Mouse (Mus musculus) embryonic facial prominence, embryonic 10.5 days (tissue): ENCODE data around the gene Ufc1. TPM values are rescaled to one million over a fixed set of nuclear protein-coding genes. Genes with fewer than 3 reads are reported as not detected.
"Not testable (repeated sequence)": the region's sequence is repeated elsewhere in the genome, so short reads cannot be mapped to it uniquely, and the experiment has no call there.

Experiments used
- DNase-seq: peaks from one replicate; pipeline ENCODE4 v3.0.0-alpha.2; 2017; ENCODE audit warnings: low spot score
- H3K27ac ChIP-seq: fragments of 300-500 bp; sonication (generic); replicated peaks from 2 replicates; pipeline ENCODE4 v1.5.1; 2016; ENCODE audit warnings: mild to moderate bottlenecking
- H3K27me3 ChIP-seq: fragments of 300-500 bp; sonication (generic); replicated peaks from 2 replicates; pipeline ENCODE4 v1.6.1; 2016; ENCODE audit warnings: low read depth, mild to moderate bottlenecking; ENCODE audit not compliant: poor library complexity, severe bottlenecking
- H3K36me3 ChIP-seq: fragments of 300-500 bp; sonication (generic); replicated peaks from 2 replicates; pipeline ENCODE4 v1.6.1; 2016; ENCODE audit warnings: mild to moderate bottlenecking, moderate library complexity
- H3K4me1 ChIP-seq: fragments of 300-500 bp; sonication (generic); 2 replicates; pipeline ENCODE4 v1.6.1; 2016
- H3K4me3 ChIP-seq: fragments of 300-500 bp; sonication (generic); 2 replicates; pipeline ENCODE4 v1.5.1; 2016; ENCODE audit warnings: mild to moderate bottlenecking, moderate library complexity
- H3K9me3 ChIP-seq: fragments of 300-500 bp; sonication (generic); 2 replicates; pipeline ENCODE4 v1.6.1; 2016; ENCODE audit warnings: mild to moderate bottlenecking
- WGBS: fragments of 180-500 bp; shearing (Covaris S2); methylation state at CpG from one replicate; pipeline ENCODE4 v1.1.7; 2016; 5-methylcytosine and 5-hydroxymethylcytosine counted together
- polyA plus RNA-seq: library from polyadenylated mRNA; unstranded; fragments of >200 nt; fragmentation: Nextera tagmentation; extraction: Ambion mirVana; gene quantifications from 2 replicates; pipeline ENCODE4 v1.2.1, GENCODE M21; 2016

The Ufc1 gene
- polyA plus RNA-seq, 1 experiment from 2014 or later: 105 TPM

DNA sequence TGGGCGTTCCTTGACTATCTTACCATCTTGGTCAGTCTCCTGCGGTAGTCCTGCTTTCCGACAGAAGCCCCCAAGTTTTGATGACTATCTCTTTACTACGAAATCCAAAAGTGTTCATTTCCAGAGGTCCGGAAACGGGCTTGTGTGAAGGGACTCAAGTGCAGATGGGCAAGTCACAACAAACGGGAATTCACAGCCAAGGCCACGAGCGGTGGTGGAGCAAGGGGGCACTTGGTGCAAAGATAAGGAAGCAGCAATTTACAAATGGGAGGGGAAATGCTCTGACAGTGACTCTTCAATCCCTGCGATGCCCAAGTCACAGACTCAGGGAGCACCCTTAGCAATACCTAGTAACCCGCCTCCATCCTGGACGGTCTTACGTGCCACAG lies 47.4 kb downstream of the Ufc1 start:
- H3K4me1 ChIP-seq: peaks cover 64% of the 10 kb centered on the region
- DNase-seq: no peak

DNA sequence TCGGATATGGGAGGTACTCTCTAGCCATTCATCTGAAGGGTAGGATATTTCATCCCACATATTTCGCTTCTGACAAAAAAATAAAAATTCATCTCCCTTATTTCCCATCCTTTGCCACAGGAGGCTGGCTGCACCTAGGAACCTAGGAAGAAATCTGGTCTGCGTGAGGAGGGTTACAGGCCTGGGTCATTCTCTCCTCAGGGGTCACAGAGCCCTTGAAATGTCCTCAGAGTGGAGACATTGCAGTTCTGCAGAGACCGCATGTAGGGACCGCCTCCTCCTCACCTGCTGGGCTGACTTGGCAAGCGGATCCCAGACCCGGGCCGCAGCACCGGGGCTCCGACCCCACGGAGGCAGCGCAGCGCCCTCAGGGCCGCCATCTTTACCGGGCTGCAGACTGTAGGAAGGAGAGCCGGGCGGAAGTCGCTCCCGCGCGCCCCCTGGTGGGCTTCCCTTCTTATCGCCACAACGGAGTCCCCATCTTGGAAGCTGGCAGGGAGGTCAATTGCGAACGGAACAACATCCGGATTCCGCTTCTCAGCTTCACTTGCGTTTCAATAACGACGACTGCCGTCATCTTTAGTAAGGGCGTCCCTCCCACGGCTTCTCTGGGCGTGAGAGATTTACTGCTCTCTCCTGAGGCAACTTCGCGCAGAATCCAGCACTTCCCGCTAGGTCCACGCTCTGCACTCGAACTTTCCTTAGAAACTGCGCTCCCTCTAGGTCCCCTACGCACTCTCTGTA lies 47.9 kb downstream of the Ufc1 start:
- under 1% methylated on average over 41 of the region's 41 CpGs for WGBS
- Histone ChIP-seq H3K4me3 (peak overlapping the region; percentile 84), H3K27ac (peak overlapping the region; percentile 92), H3K27me3 (no peaks in the 10 kb centered on the region), H3K36me3 (peaks cover 36% of the 10 kb centered on the region), H3K9me3 (no peaks in the 10 kb centered on the region), H3K4me1 (peaks cover 58% of the 10 kb centered on the region)
- DNase-seq: peak; percentile 99

More for the DNA sequence above, 47.4 kb downstream of the Ufc1 start:
- peaks cover 31% of the 10 kb centered on the region for H3K36me3 ChIP-seq
- H3K9me3 ChIP-seq: no peaks in the 10 kb centered on the region
- WGBS: 12% methylated on average over 13 of the region's 13 CpGs
- peak overlapping the region; percentile 84 for H3K4me3 ChIP-seq
- peak overlapping the region; percentile 92 for H3K27ac ChIP-seq
- H3K27me3 ChIP-seq: no peaks in the 10 kb centered on the region

DNA sequence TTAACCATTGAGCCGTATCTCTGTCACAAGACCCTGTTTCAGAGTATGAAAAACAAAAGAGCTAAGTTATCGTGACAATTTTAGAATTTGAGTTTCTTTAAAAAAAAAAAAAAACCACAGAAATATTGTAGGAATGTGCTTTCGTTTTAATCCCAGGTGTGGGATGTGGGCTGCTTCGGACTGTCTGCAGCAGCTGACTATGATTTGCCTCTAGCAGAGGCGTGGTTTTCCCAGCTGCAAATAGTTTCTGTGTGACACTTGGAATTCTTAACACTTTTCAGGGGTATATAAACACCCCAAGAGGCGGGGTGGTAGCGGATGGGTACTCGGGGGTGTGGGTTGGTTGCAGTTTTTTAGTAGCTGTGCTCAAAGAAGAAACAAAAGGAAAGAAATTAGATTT lies 49.5 kb downstream of the Ufc1 start:
- H3K9me3 ChIP-seq: no peaks in the 10 kb centered on the region
- H3K4me1 ChIP-seq: peaks cover 43% of the 10 kb centered on the region
- WGBS: 89% methylated on average over 8 of the region's 8 CpGs
- H3K27ac ChIP-seq: no peak overlapping the region
- no peaks in the 10 kb centered on the region for H3K27me3 ChIP-seq
- H3K36me3 ChIP-seq: peaks cover 52% of the 10 kb centered on the region
- no peak for DNase-seq
- H3K4me3 ChIP-seq: no peak overlapping the region

DNA sequence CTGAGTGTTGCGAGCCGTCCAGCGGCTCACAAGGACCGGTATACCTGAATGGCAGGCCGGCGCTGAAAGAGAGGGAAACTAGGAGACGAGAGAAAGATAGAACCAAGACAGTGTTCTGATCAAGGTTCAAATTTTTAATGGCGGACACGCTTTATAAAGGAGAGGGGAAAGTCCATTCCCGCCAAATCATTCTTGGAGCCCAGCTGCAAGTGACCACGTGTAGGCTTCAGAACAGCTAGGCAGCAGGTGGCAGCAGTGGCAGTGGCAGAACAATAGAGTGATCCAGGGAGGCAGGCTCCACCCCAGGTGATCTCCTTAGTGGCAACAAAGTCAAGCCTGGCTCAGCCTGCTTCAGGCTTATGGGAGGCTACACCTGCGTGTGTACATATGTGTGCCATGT lies 52.9 kb downstream of the Ufc1 start:
- DNase-seq, H3K4me3 ChIP-seq, H3K27ac ChIP-seq, H3K9me3 ChIP-seq, H3K27me3 ChIP-seq: not testable (repeated sequence)
- H3K4me1 ChIP-seq: peaks cover 14% of the 10 kb centered on the region
- WGBS: 86% methylated on average over 12 of the region's 12 CpGs
- H3K36me3 ChIP-seq: peaks cover 86% of the 10 kb centered on the region

DNA sequence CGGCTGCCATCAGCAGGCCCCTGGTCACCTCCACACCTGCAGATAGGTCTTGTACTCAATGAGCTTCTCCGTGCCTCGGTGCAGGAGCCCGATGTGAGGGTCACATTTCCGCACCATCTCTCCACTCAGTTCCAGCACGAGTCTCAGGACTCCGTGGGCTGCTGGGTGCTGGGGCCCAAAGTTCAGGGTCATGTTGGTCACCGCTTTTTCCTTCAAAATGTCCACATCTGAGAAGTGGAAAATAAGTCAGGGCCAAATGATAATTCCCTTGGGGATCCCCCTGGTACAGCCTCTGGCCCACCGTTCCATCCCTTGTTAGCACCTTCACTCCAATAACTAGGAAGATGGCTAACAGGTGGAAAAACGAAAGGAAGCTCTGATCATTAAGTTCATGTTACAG lies 53.9 kb downstream of the Ufc1 start:
- Histone ChIP-seq H3K27me3 (no peaks in the 10 kb centered on the region), H3K27ac (no peak overlapping the region), H3K36me3 (peaks cover 96% of the 10 kb centered on the region), H3K4me3 (no peak overlapping the region), H3K9me3 (no peaks in the 10 kb centered on the region), H3K4me1 (peaks cover 9% of the 10 kb centered on the region)
- no peak for DNase-seq
- 89% methylated on average over 10 of the region's 10 CpGs for WGBS

DNA sequence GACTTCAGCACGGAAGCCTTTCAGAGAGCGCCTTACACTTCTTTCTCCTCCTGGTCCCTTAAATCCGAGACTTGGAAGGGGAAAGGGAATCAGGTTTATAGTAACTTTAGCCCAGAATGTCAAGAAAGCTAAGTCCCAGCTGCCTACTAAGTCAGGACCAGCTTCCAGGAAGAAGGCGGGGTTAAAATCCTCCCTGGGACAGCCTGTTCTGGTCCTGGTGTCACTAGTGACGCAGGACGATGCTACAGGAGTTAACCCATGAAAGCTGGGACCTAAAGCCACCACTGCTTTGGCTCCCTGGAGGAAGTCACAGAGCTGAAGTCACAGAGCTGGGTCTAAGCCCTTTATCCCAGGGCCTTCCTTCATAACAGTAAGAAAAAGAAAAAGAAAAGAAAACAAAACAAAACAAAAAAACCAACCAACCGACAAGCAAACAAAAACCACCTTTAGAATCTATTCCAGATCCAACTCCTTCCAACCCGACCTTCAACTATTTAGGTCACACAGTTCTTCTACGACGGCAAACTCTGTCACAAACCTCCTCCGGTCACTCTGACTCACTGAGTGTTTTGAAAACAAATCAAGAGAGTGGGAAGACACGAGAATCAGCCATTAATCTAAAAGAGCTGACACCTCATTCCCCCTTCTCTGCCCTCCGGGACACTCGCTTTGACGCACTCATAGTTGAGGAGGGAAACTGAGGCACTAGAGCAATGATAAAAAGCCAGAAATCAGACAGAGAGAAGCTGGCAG lies 54.7 kb downstream of the Ufc1 start:
- peaks cover 97% of the 10 kb centered on the region for H3K36me3 ChIP-seq
- H3K27ac ChIP-seq: no peak overlapping the region
- H3K4me1 ChIP-seq: 0 out of 2 replicates have a peak, but pooled peaks cover 2% of the 10 kb centered on the region
- H3K4me3 ChIP-seq: no peak overlapping the region
- WGBS: 79% methylated on average over 15 of the region's 15 CpGs
- H3K27me3 ChIP-seq: no peaks in the 10 kb centered on the region
- DNase-seq: no peak
- no peaks in the 10 kb centered on the region for H3K9me3 ChIP-seq

Other genes with a start within 250 kb of the Ufc1 start
- gene Fcgr3, start 230.1 kb downstream of the Ufc1 start, polyA plus RNA-seq: 3.8 and 5.5 TPM in 2 replicates
- gene Cfap126, start 181.1 kb downstream of the Ufc1 start, polyA plus RNA-seq: 1.1 and 2.0 TPM in 2 replicates
- gene Sdhc, start 144.4 kb downstream of the Ufc1 start, polyA plus RNA-seq: 260 and 264 TPM in 2 replicates
- gene Mpz, start 144.3 kb downstream of the Ufc1 start, polyA plus RNA-seq: 0.48 and 0.91 TPM in 2 replicates
- 5.2 and 6.7 TPM in 2 replicates for gene Pcp4l1, start 98.8 kb downstream of the Ufc1 start, polyA plus RNA-seq
- gene Nr1i3, start 81.1 kb downstream of the Ufc1 start, polyA plus RNA-seq: 0.21 TPM in 2 replicates
- 32.4 and 33.3 TPM in 2 replicates for gene Tomm40l, start 72.5 kb downstream of the Ufc1 start, polyA plus RNA-seq
- 2.7 and 3.1 TPM in 2 replicates for gene Apoa2, start 70.0 kb downstream of the Ufc1 start, polyA plus RNA-seq
- gene Fcer1g, start 60.7 kb downstream of the Ufc1 start, polyA plus RNA-seq: 12.4 and 16.5 TPM in 2 replicates
- gene Adamts4, start 44.6 kb downstream of the Ufc1 start, polyA plus RNA-seq: 11.8 and 12.7 TPM in 2 replicates
- gene Ndufs2, start 43.6 kb downstream of the Ufc1 start, polyA plus RNA-seq: 269 and 279 TPM in 2 replicates
- 68.7 and 70.8 TPM in 2 replicates for gene B4galt3, start 24.7 kb downstream of the Ufc1 start, polyA plus RNA-seq
- gene Ppox, start 13.8 kb downstream of the Ufc1 start, polyA plus RNA-seq: 52.0 and 57.5 TPM in 2 replicates
- 106 and 107 TPM in 2 replicates for gene Usp21, start 7.0 kb downstream of the Ufc1 start, polyA plus RNA-seq
- 50.3 and 50.4 TPM in 2 replicates for gene Dedd, start 34.1 kb upstream of the Ufc1 start, polyA plus RNA-seq
- gene Nit1, start 50.6 kb upstream of the Ufc1 start, polyA plus RNA-seq: 33.6 and 36.8 TPM in 2 replicates
- gene Pfdn2, start 50.6 kb upstream of the Ufc1 start, polyA plus RNA-seq: 156 TPM in 2 replicates
- 1.2 and 1.6 TPM in 2 replicates for gene Klhdc9, start 65.8 kb upstream of the Ufc1 start, polyA plus RNA-seq
- gene Nectin4, start 75.1 kb upstream of the Ufc1 start, polyA plus RNA-seq: 2.6 and 4.6 TPM in 2 replicates
- 0.65 and 0.72 TPM in 2 replicates for gene Arhgap30, start 93.9 kb upstream of the Ufc1 start, polyA plus RNA-seq
- 138 and 139 TPM in 2 replicates for gene Usf1, start 116.3 kb upstream of the Ufc1 start, polyA plus RNA-seq
- gene Tstd1, start 123.8 kb upstream of the Ufc1 start, polyA plus RNA-seq: 6.0 and 9.0 TPM in 2 replicates
- gene F11r, start 142.5 kb upstream of the Ufc1 start, polyA plus RNA-seq: 34.7 and 37.6 TPM in 2 replicates
- 7.4 and 9.3 TPM in 2 replicates for gene Alyref2, start 208.5 kb upstream of the Ufc1 start, polyA plus RNA-seq
- gene Itln1, start 240.3 kb upstream of the Ufc1 start, polyA plus RNA-seq: not detected in 2 replicates